In genomic region chr19:5787128-5787635, GRCm38 (mm10) we compare ENCODE assay signal across 8 mouse cellular contexts. TPM values are rescaled to one million over a fixed set of nuclear protein-coding genes. Genes with fewer than 3 reads are reported as not detected.
DNase-seq lines count a peak whose midpoint lies in the region; ATAC-seq and TF ChIP-seq lines count a peak whose summit lies in the region.

No protein-coding gene starts in this region.

- no peak overlapping the region for H3K4me3 ChIP-seq in G1E (ENCODE audit: low read depth, low read length)
- H3K4me3 ChIP-seq in forebrain, embryonic 14.5 days (ENCODE audit: low read depth, low read length): no peak overlapping the region
- no peak overlapping the region for H3K4me3 ChIP-seq in neural tube, embryonic 14.5 days (ENCODE audit: low read depth, low read length)

- no peak for DNase-seq in G1E (ENCODE audit: low spot score)
- peak; percentile 85 for DNase-seq in cerebellum, adult 11 months
- peak; percentile 83 for DNase-seq in forebrain, embryonic 14.5 days (ENCODE audit: low spot score)
- peak; percentile 93 to 96 for DNase-seq in heart, postnatal 10 days
- DNase-seq in layer of hippocampus, adult 18-20 months (ENCODE audit: low spot score in 2 of 2): peak; percentile 73 to 93
- peak; percentile 80 to 82 for DNase-seq in lung, adult 18-20 months
- DNase-seq in thymus, postnatal 0 days (ENCODE audit: low spot score): peak; percentile 91

- no peak overlapping the region for H3K27ac ChIP-seq in forebrain, embryonic 14.5 days (ENCODE audit: low read depth, low read length)
- no peak overlapping the region for H3K27ac ChIP-seq in neural tube, embryonic 14.5 days (ENCODE audit: low read depth, low read length)

- TF ChIP-seq CTCF in G1E (IDR thresholded peaks at IDR 0.05; ENCODE audit: low read depth, low read length): peak; percentile 72

- no peak overlapping the region for H3K9ac ChIP-seq in forebrain, embryonic 14.5 days (ENCODE audit: low read length)
- H3K9ac ChIP-seq in neural tube, embryonic 14.5 days (replicated peaks; ENCODE audit: low read depth, low read length): no peak overlapping the region

- peaks cover 9% of the 10 kb centered on the region; the same call in 1 of the 2 replicates for H3K27me3 ChIP-seq in G1E (ENCODE audit: insufficient read depth, low read length)
- H3K27me3 ChIP-seq in forebrain, embryonic 14.5 days (replicated peaks; ENCODE audit: control insufficient read depth, insufficient read depth, low read length): no peaks in the 10 kb centered on the region
- no peaks in the 10 kb centered on the region for H3K27me3 ChIP-seq in neural tube, embryonic 14.5 days (ENCODE audit: control insufficient read depth, insufficient read depth, low read length)

- H3K9me3 ChIP-seq in G1E (replicated peaks): no peaks in the 10 kb centered on the region
- no peaks in the 10 kb centered on the region for H3K9me3 ChIP-seq in forebrain, embryonic 14.5 days (replicated peaks; ENCODE audit: control insufficient read depth, low read length)
- no peaks in the 10 kb centered on the region for H3K9me3 ChIP-seq in neural tube, embryonic 14.5 days (ENCODE audit: control insufficient read depth, low read length)

- peaks cover 25% of the 10 kb centered on the region for H3K4me1 ChIP-seq in G1E (ENCODE audit: insufficient read depth, low read depth, low read length)
- H3K4me1 ChIP-seq in forebrain, embryonic 14.5 days (ENCODE audit: control insufficient read depth, insufficient read depth, low read length): no peaks in the 10 kb centered on the region
- H3K4me1 ChIP-seq in neural tube, embryonic 14.5 days (ENCODE audit: control insufficient read depth, insufficient read depth, low read length): no peaks in the 10 kb centered on the region

- ATAC-seq in G1E (ENCODE audit: extremely low read depth, insufficient number of reproducible peaks, low FRiP score, poor library complexity, severe bottlenecking): no peak
- ATAC-seq in forebrain, embryonic 14.5 days: peak; percentile 80
- peak; percentile 52; the same call in 1 of the 2 replicates for ATAC-seq in neural tube, embryonic 14.5 days (ENCODE audit: low read depth)

- intact Hi-C loops in heart, postnatal 10 days (cut with DNase I): loop anchor here (1.0 to 10.0 kb wide), 3 partner anchors 91 to 228 kb away; partner anchors contain the start of gene Capn1

- 15% methylated on average over 8 of the region's 8 CpGs for WGBS in forebrain, embryonic 14.5 days
- WGBS in neural tube, embryonic 14.5 days: 16% methylated on average over 8 of the region's 8 CpGs

- H3K4me2 ChIP-seq in forebrain, embryonic 14.5 days (ENCODE audit: low read length): no peak overlapping the region
- no peak overlapping the region for H3K4me2 ChIP-seq in neural tube, embryonic 14.5 days (ENCODE audit: low read depth, low read length)

- H3K36me3 ChIP-seq in G1E (replicated peaks): no peaks in the 10 kb centered on the region
- no peaks in the 10 kb centered on the region for H3K36me3 ChIP-seq in forebrain, embryonic 14.5 days (ENCODE audit: control insufficient read depth, insufficient read depth, low read length)
- H3K36me3 ChIP-seq in neural tube, embryonic 14.5 days (ENCODE audit: control insufficient read depth, insufficient read depth, low read length): no peaks in the 10 kb centered on the region

RNA-seq across cellular contexts. Expression of gene Scyl1, which starts 16.0 kb away (rescaled TPM):
- total RNA-seq in G1E (2014; fragmentation: Nextera tagmentation): 27.7 and 37.5 TPM in 2 replicates
- total RNA-seq in G1E (2017): 40.3 and 41.2 TPM in 2 replicates
- 65.6 and 72.6 TPM in 2 replicates for polyA plus RNA-seq in G1E (2012)
- 56.1 and 67.9 TPM in 2 replicates for polyA plus RNA-seq in forebrain, embryonic 14.5 days (2014; fragmentation: Nextera tagmentation; extraction: Ambion mirVana)
- total RNA-seq in heart, postnatal 10 days (2021): 10 to 100 TPM; 63.4 to 65.7 TPM
- total RNA-seq in layer of hippocampus, adult 18-20 months (2021): 10 to 100 TPM; 77.3 to 80.3 TPM
- 78.5 and 78.6 TPM in 2 replicates for polyA plus RNA-seq in neural tube, embryonic 14.5 days (2014; fragmentation: Nextera tagmentation; extraction: Ambion mirVana)
- polyA plus RNA-seq in thymus, postnatal 0 days (2015; fragmentation: Nextera tagmentation; extraction: Ambion mirVana): 38.0 and 40.9 TPM in 2 replicates

RNA-seq across cellular contexts. Expression of gene Ltbp3, which starts 46.5 kb away (rescaled TPM):
- total RNA-seq in G1E (2014; fragmentation: Nextera tagmentation) (not detected in 2 replicates), G1E (2017) (0.17 and 0.22 TPM in 2 replicates)
- 0.13 TPM in 1 of 2 replicates, not detected in the other for polyA plus RNA-seq in G1E (2012)
- polyA plus RNA-seq in forebrain, embryonic 14.5 days (2014; fragmentation: Nextera tagmentation; extraction: Ambion mirVana): 8.5 and 10.7 TPM in 2 replicates
- 10 to 100 TPM; 77.0 to 79.2 TPM for total RNA-seq in heart, postnatal 10 days (2021)
- 10 to 100 TPM; 24.3 to 27.3 TPM for total RNA-seq in layer of hippocampus, adult 18-20 months (2021)
- polyA plus RNA-seq in neural tube, embryonic 14.5 days (2014; fragmentation: Nextera tagmentation; extraction: Ambion mirVana): 14.0 and 25.7 TPM in 2 replicates
- 9.7 and 10.2 TPM in 2 replicates for polyA plus RNA-seq in thymus, postnatal 0 days (2015; fragmentation: Nextera tagmentation; extraction: Ambion mirVana)

RNA-seq across cellular contexts. Expression of gene Fam89b, which starts 57.7 kb away (rescaled TPM):
- total RNA-seq in G1E (2014; fragmentation: Nextera tagmentation) (20.0 and 23.4 TPM in 2 replicates), G1E (2017) (21.9 and 27.8 TPM in 2 replicates)
- polyA plus RNA-seq in G1E (2012): 56.7 and 58.5 TPM in 2 replicates
- 204 and 233 TPM in 2 replicates for polyA plus RNA-seq in forebrain, embryonic 14.5 days (2014; fragmentation: Nextera tagmentation; extraction: Ambion mirVana)
- 10 to 100 TPM; 44.0 to 47.7 TPM for total RNA-seq in heart, postnatal 10 days (2021)
- 10 to 100 TPM; 28.5 to 28.6 TPM for total RNA-seq in layer of hippocampus, adult 18-20 months (2021)
- polyA plus RNA-seq in neural tube, embryonic 14.5 days (2014; fragmentation: Nextera tagmentation; extraction: Ambion mirVana): 145 and 152 TPM in 2 replicates
- 91.8 and 92.5 TPM in 2 replicates for polyA plus RNA-seq in thymus, postnatal 0 days (2015; fragmentation: Nextera tagmentation; extraction: Ambion mirVana)
